Mouse (Mus musculus) 3134 (cell line): ENCODE results near the gene Shld1.
A peak's percentile ranks its signal among the peaks of the same experiment; 100 is the strongest.

ENCODE experiments used
- DNase-seq: peaks from one replicate; pipeline ENCODE4 v3.0.0-alpha.2; 2011; ENCODE audit warnings: low spot score; ENCODE audit not compliant: insufficient read length; ENCODE audit errors: extremely low read depth

The Shld1 gene

GRCm38 (mm10) chr2:132781439-132782068 is 94.8 kb downstream of the Shld1 start:
- peak; percentile 38 for DNase-seq

GRCm38 (mm10) chr2:132784039-132784438 is 97.3 kb downstream of the Shld1 start:
- DNase-seq, result no peak

GRCm38 (mm10) chr2:132793441-132794203 is 106.9 kb downstream of the Shld1 start:
- no peak for DNase-seq

GRCm38 (mm10) chr2:132794204-132794586 is 107.5 kb downstream of the Shld1 start:
- DNase-seq, result no peak
